Comparison of ENCODE assay signal across 13 mouse cellular contexts in the genomic region with DNA sequence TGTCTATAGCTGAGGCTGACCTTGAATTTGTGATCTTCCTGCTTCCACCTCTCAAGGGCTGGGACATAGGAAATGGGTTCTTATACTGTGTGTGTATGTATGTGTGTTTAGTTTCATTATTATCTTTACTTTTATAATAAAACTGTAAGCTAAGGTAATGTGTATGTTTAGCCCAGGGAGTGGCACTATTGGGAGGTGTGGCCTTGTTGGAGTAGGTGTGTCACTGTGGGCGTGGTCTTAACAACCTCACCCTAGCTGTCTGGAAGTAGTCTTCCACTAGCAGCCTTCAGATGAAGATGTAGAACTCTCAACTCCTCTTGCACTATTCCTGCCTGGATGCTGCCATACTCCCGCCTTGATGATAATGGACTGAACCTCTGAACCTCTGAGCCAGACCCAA. TPM values are rescaled to one million over a fixed set of nuclear protein-coding genes. Genes with fewer than 3 reads are reported as not detected.
"Had no signal": no experiment of that assay in that cellular context is flagged by ENCODE, and none has a peak within 500 bp of the region (broad histone marks: within the 10 kb centered on the region; RNA-seq: fewer than 3 reads in every experiment).

No protein-coding gene starts in this region.

RNA-seq across cellular contexts. Expression of a gene that starts 6.9 kb away (rescaled TPM):
- polyA plus RNA-seq: erythroblast, embryonic 14.5 days had no signal

RNA-seq across cellular contexts. Expression of a gene that starts 49.2 kb away (rescaled TPM):
- polyA plus RNA-seq: embryonic facial prominence, embryonic 10.5 days; embryonic facial prominence, embryonic 11.5 days; embryonic facial prominence, embryonic 12.5 days; embryonic facial prominence, embryonic 13.5 days; erythroblast, embryonic 14.5 days; forebrain, embryonic 10.5 days; forebrain, embryonic 11.5 days; forebrain, embryonic 12.5 days; forebrain, embryonic 13.5 days; forebrain, embryonic 14.5 days; forebrain, embryonic 15.5 days; forebrain, embryonic 16.5 days; frontal cortex, adult 2 months had no signal
